Mouse (Mus musculus) kidney, embryonic 16.5 days (tissue): ENCODE data around the gene Rbm4b. TPM values are rescaled to one million over a fixed set of nuclear protein-coding genes. Genes with fewer than 3 reads are reported as not detected.

Experiments
- ATAC-seq: fragments of 200-750 bp; cut with Nextera tagmentation; 2 replicates; pipeline ENCODE4 v1.8.0; 2017; ENCODE audit warnings: moderate TSS enrichment; ENCODE audit not compliant: low FRiP score, low TSS enrichment
- H3K27ac ChIP-seq: fragments of 300-500 bp; sonication (generic); 2 replicates; pipeline ENCODE4 v1.5.1; 2014; ENCODE audit warnings: low read length
- H3K27me3 ChIP-seq: fragments of 300-500 bp; sonication (generic); 2 replicates; pipeline ENCODE4 v1.6.1; 2014; ENCODE audit warnings: low read length, control low read depth, mixed read lengths; ENCODE audit not compliant: insufficient read depth
- H3K36me3 ChIP-seq: fragments of 300-500 bp; sonication (generic); 2 replicates; pipeline ENCODE4 v1.6.1; 2014; ENCODE audit warnings: low read length, control low read depth, mixed read lengths; ENCODE audit not compliant: insufficient read depth
- H3K4me1 ChIP-seq: fragments of 300-500 bp; sonication (generic); 2 replicates; pipeline ENCODE4 v1.6.1; 2014; ENCODE audit warnings: low read length, control low read depth, mixed read lengths; ENCODE audit not compliant: insufficient read depth
- H3K4me2 ChIP-seq: fragments of 300-500 bp; sonication (generic); replicated peaks from 2 replicates; pipeline ENCODE4 v1.6.1; 2014; ENCODE audit warnings: low read depth, low read length
- H3K4me3 ChIP-seq: fragments of 300-500 bp; sonication (generic); 2 replicates; pipeline ENCODE4 v1.5.1; 2014; ENCODE audit warnings: mild to moderate bottlenecking, low read length
- H3K9ac ChIP-seq: fragments of 300-500 bp; sonication (generic); replicated peaks from 2 replicates; pipeline ENCODE4 v1.6.1; 2014; ENCODE audit warnings: low read length
- H3K9me3 ChIP-seq: fragments of 300-500 bp; sonication (generic); 2 replicates; pipeline ENCODE4 v1.6.1; 2016; ENCODE audit warnings: low read length, control low read depth
- WGBS: fragments of 180-500 bp; shearing (Covaris S2); extraction: QIAGEN DNeasy Blood & Tissue Kit; methylation state at CpG from one replicate; pipeline ENCODE4 v1.1.7; 2014; 5-methylcytosine and 5-hydroxymethylcytosine counted together
- polyA plus RNA-seq: library from polyadenylated mRNA; unstranded; fragments of >200 nt; fragmentation: Nextera tagmentation; extraction: Ambion mirVana; gene quantifications from 2 replicates; pipeline ENCODE4 v1.2.1, GENCODE M21; 2015

Rbm4b gene
- polyA plus RNA-seq, 1 experiment from 2014 or later, result 75.5 TPM

DNA sequence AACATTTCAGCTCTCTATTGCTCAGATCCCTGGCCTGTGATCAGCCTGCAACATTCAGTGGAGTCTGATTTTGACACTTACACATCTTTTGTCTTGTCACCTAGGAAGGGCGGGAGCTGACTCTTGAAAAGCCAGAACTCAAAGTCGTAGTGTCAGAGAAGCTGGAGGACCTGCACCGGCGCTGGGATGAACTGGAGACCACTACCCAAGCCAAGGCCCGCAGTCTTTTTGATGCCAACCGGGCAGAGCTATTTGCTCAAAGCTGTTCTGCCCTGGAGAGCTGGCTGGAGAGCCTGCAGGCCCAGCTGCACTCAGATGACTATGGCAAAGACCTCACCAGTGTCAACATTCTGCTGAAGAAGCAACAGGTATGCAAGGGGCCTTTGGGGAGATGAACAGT is 14.1 kb upstream of the Rbm4b start:
- 89% methylated on average over 6 of the region's 6 CpGs for WGBS
- no peak for ATAC-seq

DNA sequence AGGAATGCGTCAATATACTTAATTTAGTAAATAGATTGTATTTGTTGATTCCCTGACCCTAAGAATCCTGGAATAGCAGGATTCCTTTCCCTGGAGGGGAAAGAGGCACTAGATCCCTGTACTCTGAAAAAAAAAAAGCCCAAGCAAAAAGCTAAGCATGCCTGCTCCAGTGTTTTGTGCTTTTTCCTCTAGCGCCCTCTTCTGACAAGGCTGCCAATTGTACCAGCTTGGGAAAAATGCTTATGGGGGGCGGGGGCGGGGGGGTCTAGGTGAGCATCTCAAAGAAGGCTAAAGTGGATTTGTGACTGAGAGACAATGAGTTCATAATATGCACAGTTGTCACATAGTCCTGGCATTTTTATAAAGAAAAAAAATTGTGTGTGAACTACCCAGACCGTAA is 12.8 kb upstream of the Rbm4b start:
- H3K4me2 ChIP-seq, result no peak overlapping the region
- H3K27ac ChIP-seq, result no peak overlapping the region
- H3K4me1 ChIP-seq, result no peaks in the 10 kb centered on the region
- 40% methylated on average over 5 of the region's 5 CpGs for WGBS
- H3K4me3 ChIP-seq, result no peak overlapping the region
- H3K27me3 ChIP-seq, result no peaks in the 10 kb centered on the region
- no peaks in the 10 kb centered on the region for H3K36me3 ChIP-seq
- no peak for ATAC-seq
- H3K9me3 ChIP-seq, result no peaks in the 10 kb centered on the region
- no peak overlapping the region for H3K9ac ChIP-seq

More for the DNA sequence above, 14.1 kb upstream of the Rbm4b start:
- Histone ChIP-seq H3K4me1 (no peaks in the 10 kb centered on the region), H3K9ac (no peak overlapping the region), H3K36me3 (peaks cover 5% of the 10 kb centered on the region; the same call in 1 of the 2 replicates), H3K27me3 (no peaks in the 10 kb centered on the region), H3K4me3 (no peak overlapping the region), H3K9me3 (no peaks in the 10 kb centered on the region), H3K4me2 (no peak overlapping the region), H3K27ac (no peak overlapping the region)

DNA sequence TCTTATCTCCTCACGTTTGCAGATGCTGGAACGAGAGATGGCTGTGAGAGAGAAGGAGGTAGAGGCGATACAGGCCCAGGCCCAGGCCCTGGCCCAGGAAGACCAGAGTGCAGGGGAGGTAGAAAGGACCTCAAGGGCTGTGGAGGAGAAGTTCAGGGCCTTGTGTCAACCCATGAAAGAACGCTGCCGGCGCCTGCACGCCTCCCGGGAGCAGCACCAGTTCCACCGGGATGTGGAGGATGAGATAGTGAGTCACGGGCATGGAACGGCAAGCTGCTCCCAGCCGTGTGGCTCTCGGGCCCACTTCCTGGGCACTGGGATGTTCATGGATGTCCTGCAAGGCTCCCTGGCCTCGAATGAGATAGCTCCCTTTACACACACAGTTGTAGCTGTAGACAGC is 12.3 kb upstream of the Rbm4b start:
- H3K9ac ChIP-seq, result no peak overlapping the region
- H3K36me3 ChIP-seq, result no peaks in the 10 kb centered on the region
- no peak overlapping the region for H3K4me3 ChIP-seq
- 74% methylated on average over 14 of the region's 14 CpGs for WGBS
- H3K27ac ChIP-seq, result no peak overlapping the region
- no peak overlapping the region for H3K4me2 ChIP-seq
- H3K27me3 ChIP-seq, result no peaks in the 10 kb centered on the region
- H3K4me1 ChIP-seq, result no peaks in the 10 kb centered on the region
- ATAC-seq, result no peak
- H3K9me3 ChIP-seq, result no peaks in the 10 kb centered on the region

DNA sequence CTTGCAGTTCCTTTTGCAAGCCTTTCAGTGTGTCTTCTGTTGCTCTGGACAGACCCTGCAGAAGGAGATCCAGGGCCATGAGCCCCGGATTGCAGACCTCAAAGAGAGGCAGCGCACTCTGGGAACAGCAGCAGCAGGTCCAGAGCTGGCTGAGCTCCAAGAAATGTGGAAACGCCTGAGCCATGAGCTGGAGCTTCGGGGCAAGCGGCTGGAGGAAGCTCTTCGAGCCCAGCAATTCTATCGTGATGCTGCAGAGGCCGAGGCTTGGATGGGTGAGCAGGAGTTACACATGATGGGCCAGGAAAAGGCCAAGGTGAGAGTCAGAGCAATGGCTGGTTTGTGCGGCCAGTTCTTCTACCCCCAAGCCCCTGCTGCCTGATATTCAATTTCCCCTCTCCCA is 11.2 kb upstream of the Rbm4b start:
- ATAC-seq, result no peak
- H3K4me1 ChIP-seq, result no peaks in the 10 kb centered on the region
- H3K36me3 ChIP-seq, result no peaks in the 10 kb centered on the region
- WGBS, result 49% methylated on average over 9 of the region's 9 CpGs
- H3K27me3 ChIP-seq, result no peaks in the 10 kb centered on the region
- no peak overlapping the region for H3K4me3 ChIP-seq
- H3K27ac ChIP-seq, result no peak overlapping the region
- H3K9me3 ChIP-seq, result no peaks in the 10 kb centered on the region
- no peak overlapping the region for H3K4me2 ChIP-seq
- no peak overlapping the region for H3K9ac ChIP-seq

DNA sequence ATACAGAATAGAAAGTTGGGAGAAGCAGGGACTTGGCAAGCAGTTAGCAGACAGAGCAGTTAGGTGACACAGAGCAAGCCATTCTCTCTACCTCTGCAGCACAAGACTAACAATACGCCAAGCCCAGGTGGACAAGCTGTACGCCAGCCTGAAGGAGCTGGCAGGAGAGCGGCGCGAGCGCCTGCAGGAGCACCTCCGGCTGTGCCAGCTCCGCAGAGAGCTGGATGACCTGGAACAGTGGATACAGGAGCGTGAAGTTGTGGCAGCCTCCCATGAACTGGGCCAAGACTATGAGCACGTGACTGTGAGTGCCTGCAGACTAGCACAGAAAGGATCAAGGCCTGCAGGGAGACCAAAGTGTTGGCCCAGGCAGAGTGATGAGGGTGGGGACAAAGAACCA is 10.6 kb upstream of the Rbm4b start:
- no peak overlapping the region for H3K9ac ChIP-seq
- H3K27me3 ChIP-seq, result no peaks in the 10 kb centered on the region
- H3K4me2 ChIP-seq, result no peak overlapping the region
- WGBS, result 94% methylated on average over 10 of the region's 10 CpGs
- no peak overlapping the region for H3K27ac ChIP-seq
- H3K4me3 ChIP-seq, result no peak overlapping the region
- ATAC-seq, result no peak
- H3K4me1 ChIP-seq, result no peaks in the 10 kb centered on the region
- no peaks in the 10 kb centered on the region for H3K36me3 ChIP-seq
- H3K9me3 ChIP-seq, result no peaks in the 10 kb centered on the region

DNA sequence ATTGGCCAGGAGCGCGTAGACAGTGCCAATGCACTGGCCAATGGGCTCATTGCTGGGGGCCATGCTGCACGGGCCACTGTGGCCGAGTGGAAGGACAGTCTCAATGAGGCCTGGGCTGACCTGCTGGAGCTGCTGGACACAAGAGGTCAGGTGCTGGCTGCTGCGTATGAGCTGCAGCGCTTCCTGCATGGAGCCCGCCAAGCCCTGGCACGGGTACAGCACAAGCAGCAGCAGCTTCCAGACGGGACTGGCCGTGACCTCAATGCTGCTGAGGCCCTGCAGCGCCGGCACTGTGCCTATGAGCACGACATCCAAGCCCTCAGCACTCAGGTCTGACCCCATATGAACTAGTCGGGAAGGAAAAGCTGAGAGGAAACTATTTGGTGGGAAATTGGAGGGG is 9.7 kb upstream of the Rbm4b start:
- ATAC-seq, result no peak
- no peak overlapping the region for H3K4me3 ChIP-seq
- no peaks in the 10 kb centered on the region for H3K4me1 ChIP-seq
- no peak overlapping the region for H3K4me2 ChIP-seq
- H3K36me3 ChIP-seq, result no peaks in the 10 kb centered on the region
- H3K27me3 ChIP-seq, result no peaks in the 10 kb centered on the region
- 76% methylated on average over 14 of the region's 14 CpGs for WGBS
- H3K27ac ChIP-seq, result no peak overlapping the region
- no peaks in the 10 kb centered on the region for H3K9me3 ChIP-seq
- no peak overlapping the region for H3K9ac ChIP-seq

DNA sequence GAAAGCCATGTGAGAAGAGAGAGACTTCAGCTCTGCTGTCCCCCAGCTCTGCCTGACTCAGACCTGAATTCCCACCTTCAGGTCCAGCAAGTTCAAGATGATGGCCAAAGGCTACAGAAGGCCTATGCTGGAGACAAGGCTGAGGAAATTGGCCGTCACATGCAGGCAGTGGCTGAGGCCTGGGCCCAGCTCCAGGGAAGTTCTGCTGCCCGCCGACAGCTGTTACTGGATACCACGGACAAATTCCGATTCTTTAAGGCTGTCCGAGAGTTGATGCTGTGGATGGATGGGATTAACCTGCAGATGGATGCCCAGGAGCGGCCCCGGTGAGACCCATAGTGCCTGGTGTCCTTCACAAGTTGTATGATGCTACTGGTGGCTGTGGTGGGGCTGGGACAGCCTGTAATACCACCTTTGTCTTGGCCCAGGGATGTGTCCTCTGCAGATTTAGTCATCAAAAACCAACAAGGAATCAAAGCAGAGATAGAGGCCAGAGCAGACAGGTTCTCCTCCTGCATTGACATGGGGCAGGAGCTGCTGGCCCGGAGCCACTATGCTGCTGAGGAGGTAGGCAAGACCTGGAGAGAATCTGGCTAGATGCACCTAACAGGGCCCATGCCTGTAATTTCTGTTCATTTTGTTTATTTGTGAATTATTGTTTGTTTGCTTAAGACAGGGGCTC is 8.5 kb upstream of the Rbm4b start:
- Histone ChIP-seq H3K9ac (no peak overlapping the region; the same call in 1 of the 2 replicates), H3K4me1 (no peaks in the 10 kb centered on the region), H3K27ac (no peak overlapping the region), H3K9me3 (no peaks in the 10 kb centered on the region), H3K4me3 (no peak overlapping the region), H3K4me2 (no peak overlapping the region), H3K27me3 (no peaks in the 10 kb centered on the region), H3K36me3 (no peaks in the 10 kb centered on the region)
- WGBS, result 89% methylated on average over 9 of the region's 9 CpGs
- no peak for ATAC-seq

DNA sequence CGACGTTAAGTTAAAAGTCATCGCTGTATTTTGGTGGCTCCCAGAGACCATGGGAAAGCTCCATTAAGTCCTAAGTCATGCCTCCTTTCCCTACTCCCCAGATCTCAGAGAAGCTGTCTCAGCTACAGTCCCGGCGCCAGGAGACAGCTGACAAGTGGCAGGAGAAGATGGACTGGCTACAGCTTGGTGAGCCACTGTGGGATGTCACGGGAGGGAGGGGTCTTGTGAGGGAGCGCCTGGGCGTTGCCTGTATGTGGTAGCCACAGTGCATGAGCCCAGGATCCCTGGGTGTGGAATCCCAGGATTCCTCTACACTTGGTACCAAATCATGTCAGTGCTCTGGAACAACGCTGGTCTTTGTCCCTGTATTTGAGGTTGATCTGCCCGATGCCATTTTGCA is 7.8 kb upstream of the Rbm4b start:
- no peak for ATAC-seq
- H3K4me1 ChIP-seq, result no peaks in the 10 kb centered on the region
- no peaks in the 10 kb centered on the region for H3K9me3 ChIP-seq
- no peak overlapping the region for H3K27ac ChIP-seq
- 78% methylated on average over 10 of the region's 10 CpGs for WGBS
- no peaks in the 10 kb centered on the region for H3K27me3 ChIP-seq
- no peak overlapping the region for H3K9ac ChIP-seq
- H3K4me3 ChIP-seq, result no peak overlapping the region
- H3K4me2 ChIP-seq, result no peak overlapping the region
- H3K36me3 ChIP-seq, result no peaks in the 10 kb centered on the region

DNA sequence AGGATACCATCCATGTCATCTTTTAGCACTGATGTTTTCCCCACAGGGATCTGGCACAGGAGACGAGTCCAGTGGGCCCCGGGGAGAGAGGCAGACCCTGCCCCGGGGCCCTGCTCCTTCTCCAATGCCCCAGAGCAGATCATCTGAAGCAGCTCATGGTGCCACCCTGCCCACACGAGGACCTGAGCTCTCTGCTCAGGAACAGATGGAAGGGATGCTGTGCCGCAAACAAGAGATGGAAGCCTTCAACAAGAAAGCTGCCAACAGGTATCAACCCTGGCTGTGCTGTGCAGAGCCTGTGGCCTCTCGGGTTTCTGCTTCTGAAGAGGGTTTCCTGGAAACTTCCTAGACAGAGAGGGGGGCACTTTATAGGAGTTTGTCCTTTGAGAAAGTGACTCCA is 6.3 kb upstream of the Rbm4b start:
- no peak overlapping the region for H3K4me2 ChIP-seq
- H3K4me1 ChIP-seq, result no peaks in the 10 kb centered on the region
- no peak overlapping the region for H3K9ac ChIP-seq
- ATAC-seq, result no peak
- H3K27me3 ChIP-seq, result no peaks in the 10 kb centered on the region
- 86% methylated on average over 6 of the region's 6 CpGs for WGBS
- no peak overlapping the region for H3K4me3 ChIP-seq
- H3K36me3 ChIP-seq, result no peaks in the 10 kb centered on the region
- no peak overlapping the region for H3K27ac ChIP-seq
- no peaks in the 10 kb centered on the region for H3K9me3 ChIP-seq

DNA sequence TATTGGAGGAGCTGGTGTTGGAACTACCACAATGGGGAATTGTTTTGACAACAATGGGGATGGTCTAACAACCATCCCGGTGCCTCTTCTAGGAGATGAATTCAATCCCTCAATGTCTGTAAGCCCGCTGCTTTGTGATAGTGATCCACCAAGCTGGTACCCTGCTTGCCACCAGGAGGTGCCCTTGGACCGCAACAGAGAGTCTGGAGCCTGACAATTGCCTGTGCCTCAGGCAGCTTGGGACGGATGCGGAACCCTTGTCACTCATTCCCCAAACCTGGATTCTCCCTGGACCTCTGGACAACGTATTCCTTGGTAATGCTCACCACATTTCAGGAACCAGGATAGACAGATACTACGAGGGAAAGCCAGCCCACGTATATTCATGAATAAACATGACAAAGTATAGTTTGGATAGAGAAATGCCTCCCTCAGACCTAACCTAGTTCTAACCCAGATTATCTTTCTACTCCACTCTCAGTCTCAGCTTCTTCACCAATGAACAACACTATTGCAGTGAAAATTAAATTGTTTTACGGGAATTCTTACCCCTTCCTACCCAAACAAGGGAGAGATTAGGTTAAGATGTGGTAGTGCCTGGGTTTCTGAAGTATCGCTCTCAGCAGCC is 618 bp upstream of the Rbm4b start:
- peak; percentile 69 for ATAC-seq
- H3K9me3 ChIP-seq, result no peaks in the 10 kb centered on the region
- peak overlapping the region; percentile 68 for H3K9ac ChIP-seq
- H3K4me1 ChIP-seq, result peaks cover 15% of the 10 kb centered on the region
- peak overlapping the region; percentile 98 for H3K27ac ChIP-seq
- peak overlapping the region; percentile 85 for H3K4me3 ChIP-seq
- H3K4me2 ChIP-seq, result peak overlapping the region; percentile 78
- no peaks in the 10 kb centered on the region for H3K27me3 ChIP-seq
- under 1% methylated on average over 10 of the region's 10 CpGs for WGBS
- no peaks in the 10 kb centered on the region for H3K36me3 ChIP-seq
